Mouse (Mus musculus) urinary bladder, postnatal 10 days (tissue): ENCODE data around the gene Acbd3.

Experiments used
- DNase-seq: peaks from one replicate; pipeline ENCODE4 v3.0.0; 2022; ENCODE audit warnings: low spot score

Gene Acbd3

DNA sequence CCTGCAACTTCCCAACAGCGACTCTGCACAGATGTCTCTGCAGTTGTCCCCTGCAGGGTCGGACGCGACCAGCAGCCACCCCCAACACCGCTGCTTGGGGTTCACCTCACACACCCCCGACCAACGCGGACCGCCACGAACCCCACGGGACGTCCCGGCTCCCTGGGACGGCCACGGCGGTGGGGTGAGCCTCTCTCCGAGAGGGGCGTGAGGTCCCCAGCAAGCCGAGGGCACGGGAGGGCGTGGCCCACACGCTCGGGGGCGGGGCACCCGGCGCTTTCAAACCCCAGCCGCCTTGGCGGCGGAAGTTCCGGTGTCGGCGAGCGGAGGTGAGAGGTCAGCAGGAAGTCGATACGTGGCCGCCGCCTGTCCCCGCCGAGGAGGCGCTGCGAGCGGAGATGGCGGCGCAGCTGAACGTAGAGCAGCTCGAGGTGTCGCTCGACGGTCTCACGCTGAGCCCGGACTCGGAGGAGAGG, at the start of gene Acbd3:
Acbd3 (plus strand) TSS at position 340 of the 476 bp plus-strand sequence.
- DNase-seq, result peak; percentile 63

- DNase-seq, result no peak
Measured at GRCm38 (mm10) chr1:180691284-180691683, 34.6 kb upstream of the Acbd3 start.

GRCm38 (mm10) chr1:180696626-180697352, 29.1 kb upstream of the Acbd3 start, which contains the start of gene Mixl1:
TSS of gene Mixl1 (minus strand) at chr1:180697034.
- DNase-seq, result no peak

DNA sequence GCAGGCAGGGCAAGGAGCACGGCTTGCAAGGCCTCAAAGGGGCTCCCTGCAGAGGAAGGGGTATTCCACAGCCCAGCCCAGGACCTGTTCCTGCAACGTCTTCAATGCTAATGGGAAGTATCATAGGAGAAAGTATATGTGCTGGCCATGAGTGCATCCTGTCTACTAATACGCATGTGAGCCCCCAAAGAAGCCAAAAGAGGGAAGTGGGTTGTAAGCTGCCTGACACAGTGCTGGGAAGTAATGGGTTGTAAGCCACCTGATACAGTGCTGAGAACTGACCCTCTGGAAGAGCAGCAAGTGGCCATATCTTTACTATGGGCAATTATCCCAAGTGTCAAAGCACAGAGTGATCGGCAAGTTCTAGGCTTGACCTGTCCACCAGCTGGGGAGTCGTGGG, 27.8 kb upstream of the Acbd3 start:
- DNase-seq, result no peak

DNA sequence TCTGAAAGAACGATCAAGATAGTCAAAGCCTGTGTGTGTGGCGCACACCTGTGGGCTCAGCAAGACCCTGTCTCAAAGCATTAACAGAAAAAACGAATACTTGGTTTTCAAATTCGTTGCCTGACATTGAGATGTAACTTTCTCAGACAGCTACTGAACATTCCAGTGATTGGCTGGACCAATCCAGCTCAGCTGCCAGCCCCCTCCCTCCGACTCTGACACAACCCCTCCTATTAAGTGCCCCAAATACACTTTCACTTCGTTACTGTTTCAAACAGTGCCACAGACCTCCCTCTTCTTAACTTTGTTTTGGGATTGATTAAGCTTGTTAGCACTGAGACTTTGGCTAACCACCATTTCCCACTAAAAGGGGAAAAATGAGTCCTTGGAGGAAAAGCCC, 22.4 kb upstream of the Acbd3 start:
- DNase-seq, result no peak

DNA sequence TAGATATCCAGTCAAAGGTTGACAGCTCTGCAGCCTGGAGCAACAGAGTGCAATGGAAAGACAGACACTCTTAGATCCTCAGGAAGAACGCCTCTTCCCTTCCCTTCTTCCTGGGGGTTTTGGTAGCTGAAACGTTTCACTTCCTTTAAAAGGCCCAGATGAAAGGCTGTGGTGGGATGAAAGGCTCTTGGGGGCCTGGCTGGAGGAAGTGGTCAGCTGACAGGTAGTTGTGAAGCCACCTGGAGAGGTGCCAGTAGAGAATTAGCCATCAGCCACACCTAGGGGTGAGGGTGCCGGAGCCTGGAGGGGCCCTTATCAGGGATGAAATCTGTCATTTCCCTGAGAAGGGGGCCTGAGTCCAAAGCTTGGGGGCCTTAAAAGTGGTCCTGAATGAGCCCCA, 18.5 kb upstream of the Acbd3 start:
- DNase-seq, result no peak

- DNase-seq, result no peak
Measured at GRCm38 (mm10) chr1:180707813-180708212, 18.0 kb upstream of the Acbd3 start.

DNA sequence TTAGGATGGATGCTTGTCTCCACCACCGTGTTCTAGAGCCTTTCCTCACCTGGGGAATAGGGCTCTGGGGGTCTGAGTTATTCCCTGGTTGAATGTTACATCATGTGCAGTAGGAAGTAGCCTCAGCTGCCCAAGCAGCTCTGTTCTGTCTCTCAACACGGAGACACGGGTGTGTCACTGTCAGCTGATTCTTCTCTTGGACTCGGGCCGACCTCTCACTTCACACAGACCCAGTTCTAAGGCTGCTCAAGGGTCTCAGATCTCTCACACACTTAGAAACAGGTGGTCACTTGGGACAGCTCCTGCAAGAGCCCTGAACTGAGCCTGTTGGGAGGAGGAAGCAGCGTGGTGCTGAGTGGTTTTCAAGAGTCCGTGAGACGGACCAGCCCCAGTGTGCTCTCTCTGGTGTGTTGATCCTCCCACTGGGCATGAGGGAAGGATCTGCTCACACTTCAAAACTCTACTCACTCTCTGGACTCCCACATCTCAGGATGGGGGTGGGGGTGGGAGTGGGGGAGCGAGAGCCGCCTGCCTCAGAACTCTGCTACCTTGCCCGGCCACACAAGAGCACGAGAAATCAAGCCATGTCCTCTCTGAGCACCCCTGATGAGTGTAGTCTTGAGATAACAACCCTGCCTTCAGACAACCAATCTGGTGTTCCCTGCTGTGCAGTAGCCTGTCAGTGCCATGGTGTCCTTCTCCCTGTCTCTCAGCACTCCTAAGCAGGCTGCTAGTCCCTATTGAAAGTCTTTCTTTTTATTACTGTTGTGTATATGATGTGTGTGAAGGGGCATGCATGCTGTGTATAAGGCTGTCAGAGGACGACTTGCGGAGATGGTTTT, 16.7 kb upstream of the Acbd3 start:
- no peak for DNase-seq

GRCm38 (mm10) chr1:180718756-180719155, 7.1 kb upstream of the Acbd3 start:
- no peak for DNase-seq

GRCm38 (mm10) chr1:180719483-180719882, 6.4 kb upstream of the Acbd3 start:
- no peak for DNase-seq

GRCm38 (mm10) chr1:180719951-180720689, 5.7 kb upstream of the Acbd3 start:
- peak; percentile 47 for DNase-seq

- DNase-seq, result no peak
Measured at GRCm38 (mm10) chr1:180722608-180723007, 3.2 kb upstream of the Acbd3 start.

- no peak for DNase-seq
Measured at GRCm38 (mm10) chr1:180723701-180724238, 2.1 kb upstream of the Acbd3 start.

DNA sequence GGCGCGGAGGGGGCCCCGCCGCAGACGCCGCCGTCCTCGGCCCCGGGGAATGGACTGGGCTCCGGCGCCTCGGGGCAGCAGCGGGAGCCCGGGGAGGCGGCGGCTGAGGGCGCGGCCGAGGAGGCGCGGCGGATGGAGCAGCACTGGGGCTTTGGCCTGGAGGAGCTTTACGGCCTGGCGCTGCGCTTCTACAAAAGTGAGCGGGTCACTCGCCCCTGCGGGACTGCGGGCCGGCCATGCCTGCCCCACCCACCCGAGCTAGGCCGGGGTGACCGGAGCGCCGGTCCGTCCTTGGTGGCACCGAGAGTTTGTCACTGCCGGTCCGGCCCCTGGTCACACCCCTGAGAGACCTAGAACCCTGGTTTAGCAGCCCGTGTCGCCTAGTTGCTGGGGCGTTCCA, 340 bp downstream of the Acbd3 start:
- DNase-seq, result no peak

GRCm38 (mm10) chr1:180729231-180729630, 3.4 kb downstream of the Acbd3 start:
- no peak for DNase-seq

DNA sequence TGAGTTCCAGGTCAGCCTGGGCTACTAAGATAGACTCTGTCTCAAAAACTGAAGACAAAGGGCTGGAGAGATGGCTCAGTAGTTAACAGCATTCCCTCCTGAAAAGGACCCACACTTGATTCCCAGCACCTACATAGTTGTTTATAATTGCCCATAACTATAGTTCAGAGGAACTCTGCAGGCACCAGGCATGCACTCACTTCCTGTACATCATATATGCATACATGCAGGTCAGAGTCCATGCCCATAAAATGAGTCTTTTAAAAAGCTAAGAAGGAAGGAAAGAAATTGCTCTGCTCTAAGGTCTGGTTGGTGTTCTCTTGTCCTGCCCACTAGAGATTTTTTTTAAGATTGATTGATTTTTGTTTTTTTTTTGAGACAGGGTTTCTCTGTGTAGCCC, 22.0 kb downstream of the Acbd3 start:
- no peak for DNase-seq

DNA sequence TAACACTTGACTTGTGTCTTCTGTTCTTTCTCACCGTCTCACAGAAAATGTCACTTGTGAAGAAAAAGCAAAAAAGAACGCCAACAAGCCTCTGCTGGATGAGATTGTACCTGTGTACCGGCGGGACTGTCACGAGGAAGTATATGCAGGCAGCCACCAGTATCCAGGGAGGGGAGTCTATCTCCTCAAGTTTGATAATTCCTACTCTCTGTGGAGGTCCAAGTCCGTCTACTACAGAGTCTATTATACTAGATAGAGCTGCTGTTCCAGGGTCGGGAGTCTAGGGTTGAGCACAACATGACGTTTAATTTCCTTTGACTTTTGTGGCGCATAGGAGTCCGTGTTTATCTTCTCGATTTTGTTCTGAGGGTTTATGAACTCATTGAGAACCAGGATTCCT, 26.3 kb downstream of the Acbd3 start:
- DNase-seq, result no peak

- no peak for DNase-seq
Measured at GRCm38 (mm10) chr1:180754376-180754775, 28.5 kb downstream of the Acbd3 start.

DNA sequence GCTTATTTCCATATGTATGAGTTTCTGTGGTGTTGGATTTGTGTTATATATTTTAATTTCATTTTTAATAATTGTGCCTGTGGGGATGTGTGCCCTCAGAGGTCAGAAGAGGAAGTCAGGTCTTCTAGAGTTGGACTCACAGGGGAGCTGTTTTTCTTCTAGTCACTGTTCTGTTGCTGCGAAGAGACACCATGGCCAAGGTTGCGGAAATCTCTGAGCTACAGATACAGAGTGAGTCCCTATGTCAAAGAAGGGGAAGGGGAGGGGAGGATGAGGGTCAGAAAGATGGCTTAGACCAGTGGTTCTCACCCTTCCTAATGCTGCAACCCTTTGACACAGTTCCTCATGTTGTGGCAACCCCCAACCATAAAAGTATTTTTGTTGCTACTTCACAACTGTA, 30.9 kb downstream of the Acbd3 start:
- no peak for DNase-seq

- DNase-seq, result no peak
Measured at GRCm38 (mm10) chr1:180757252-180757955, 31.6 kb downstream of the Acbd3 start.

- no peak for DNase-seq
Measured at GRCm38 (mm10) chr1:180757956-180758520, 32.2 kb downstream of the Acbd3 start.
